Mouse (Mus musculus): Measurements from ENCODE around the gene Tmtc1.
A peak's percentile ranks its signal among the peaks of the same experiment; 100 is the strongest.

Tmtc1 gene

DNA sequence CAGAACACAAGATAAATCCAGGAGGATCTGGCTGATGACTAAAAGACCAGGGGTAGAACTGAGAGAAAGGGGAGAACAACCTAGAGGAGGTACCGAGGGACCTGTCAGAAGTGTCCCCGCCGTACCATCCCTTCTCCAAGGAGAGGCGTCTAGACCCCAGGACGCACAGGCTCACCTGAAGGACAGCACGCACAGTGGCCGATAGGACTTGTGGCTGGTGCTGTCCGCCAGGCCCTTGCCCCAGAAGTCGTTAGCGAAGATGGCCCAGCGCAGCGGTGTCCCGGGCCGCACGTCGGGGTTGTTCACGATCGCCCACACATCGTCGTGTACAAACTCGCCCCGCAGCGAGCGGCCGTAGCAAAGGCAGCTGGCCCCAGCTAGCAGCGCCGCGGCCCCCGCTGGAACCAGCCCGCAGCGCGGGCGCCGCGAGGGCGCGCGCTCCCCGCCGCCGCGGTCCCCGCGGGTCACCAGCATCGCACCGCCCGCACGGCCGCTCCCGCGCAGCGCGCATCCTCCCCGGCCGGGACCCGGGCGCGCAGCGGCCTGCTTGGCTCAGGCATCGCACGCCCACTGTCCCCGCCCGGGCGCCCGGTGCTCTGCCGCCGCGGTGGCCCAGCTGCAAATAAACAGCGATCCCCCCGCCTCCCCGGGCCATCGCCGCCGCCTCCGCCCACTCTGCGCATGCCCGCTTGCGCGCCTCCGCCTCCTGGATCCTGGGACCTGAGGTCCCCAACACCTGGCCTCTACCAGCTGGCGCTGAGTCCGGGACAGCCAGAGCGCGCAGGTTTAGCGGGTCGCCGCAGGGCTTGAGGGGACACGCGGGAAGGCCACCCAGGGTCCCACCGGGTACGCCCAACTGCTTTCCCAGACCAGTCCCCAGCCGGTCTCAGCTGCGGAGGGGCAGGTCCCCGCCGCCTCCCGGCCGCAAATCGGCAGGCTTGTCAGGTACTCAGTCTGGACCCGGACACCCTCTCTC is at the start of gene Tmtc1:
TSS of gene Tmtc1 (minus strand) at position 664 of the 976 bp plus-strand sequence.
- peak; percentile 32 for DNase-seq

DNA sequence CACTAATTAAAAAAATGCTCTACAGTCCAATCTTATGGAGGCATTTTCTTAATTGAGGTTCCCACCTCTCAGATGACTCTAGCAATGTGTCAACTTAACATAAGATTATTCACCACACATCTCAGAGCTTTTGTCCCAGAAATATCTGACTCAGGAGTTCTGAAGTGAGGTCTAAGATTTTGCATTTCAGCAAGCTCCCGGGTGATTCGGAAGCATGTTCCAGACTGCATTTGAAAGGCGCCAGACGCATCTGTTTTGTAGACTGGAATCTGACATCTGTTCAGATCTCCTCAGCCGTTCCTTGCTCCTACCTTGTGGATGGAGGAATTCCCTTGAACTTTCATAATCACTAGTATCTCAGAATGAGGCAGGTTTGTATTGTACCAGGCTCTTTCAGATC is 47.7 kb upstream of the Tmtc1 start:
- no peak for DNase-seq

DNA sequence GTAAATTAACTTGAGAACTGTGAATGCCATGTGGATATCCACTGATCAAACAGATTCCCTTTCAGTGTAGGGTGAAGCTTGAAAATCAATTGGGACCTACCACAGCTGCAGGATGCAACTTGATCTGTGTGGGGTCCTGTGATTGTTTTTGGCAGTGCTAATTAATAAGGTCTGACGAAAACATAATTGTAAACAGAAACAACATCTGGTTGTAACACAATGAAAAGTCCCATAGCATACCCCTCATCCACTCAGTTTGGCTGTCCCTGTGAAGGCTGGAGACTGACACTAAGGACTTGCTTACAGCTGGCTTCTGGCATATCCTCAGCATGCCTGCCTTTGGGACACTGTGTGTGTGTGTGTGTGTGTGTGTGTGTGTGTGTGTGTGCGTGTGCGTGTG is 42.6 kb upstream of the Tmtc1 start:
- no peak for DNase-seq

DNA sequence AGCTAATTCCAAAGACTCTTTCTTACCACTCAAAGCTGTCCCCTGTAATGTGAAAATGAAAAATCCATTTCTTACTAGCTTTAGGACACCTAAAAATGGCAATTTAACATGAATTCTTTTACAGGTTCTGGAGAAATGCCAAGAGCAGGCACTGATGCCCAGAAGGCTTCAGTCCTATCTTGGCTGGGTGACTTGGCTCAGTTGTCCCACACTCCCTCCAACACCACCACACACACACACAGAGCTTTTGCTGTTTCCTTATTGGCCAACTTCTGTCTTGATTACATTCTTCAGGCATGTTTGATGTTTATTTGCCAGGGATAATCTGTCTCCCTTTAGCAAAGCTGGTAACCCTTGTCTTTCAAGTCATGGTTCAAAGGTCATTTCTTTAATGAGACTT is 37.7 kb upstream of the Tmtc1 start:
- no peak for DNase-seq

DNA sequence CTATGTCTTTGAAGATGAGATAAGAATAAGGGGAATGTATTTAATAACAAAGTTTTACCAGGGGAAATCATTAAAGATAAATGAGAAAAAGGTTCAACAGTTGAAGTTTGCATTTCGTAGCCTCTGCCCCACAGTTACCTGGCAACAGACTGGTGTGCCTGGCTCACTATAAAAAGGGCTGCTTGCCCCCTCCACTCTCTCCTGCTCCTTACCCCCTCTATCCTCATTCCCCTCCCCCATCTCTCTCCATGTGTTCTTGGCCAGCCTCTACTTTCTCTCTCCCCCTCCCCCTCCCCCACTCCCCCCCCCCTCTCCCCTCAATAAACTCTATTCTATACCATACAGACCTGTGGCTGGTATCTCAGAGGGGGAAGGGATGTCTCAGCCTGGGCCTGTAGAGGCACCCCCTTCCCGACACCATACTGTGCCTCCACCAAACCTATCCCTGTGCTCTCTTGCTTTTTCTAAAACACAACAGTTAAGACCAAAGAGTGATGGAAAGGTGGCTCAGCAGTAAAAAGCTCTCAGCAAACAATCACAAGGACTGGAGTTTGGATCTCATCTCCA is 35.6 kb upstream of the Tmtc1 start:
- DNase-seq: no peak

DNA sequence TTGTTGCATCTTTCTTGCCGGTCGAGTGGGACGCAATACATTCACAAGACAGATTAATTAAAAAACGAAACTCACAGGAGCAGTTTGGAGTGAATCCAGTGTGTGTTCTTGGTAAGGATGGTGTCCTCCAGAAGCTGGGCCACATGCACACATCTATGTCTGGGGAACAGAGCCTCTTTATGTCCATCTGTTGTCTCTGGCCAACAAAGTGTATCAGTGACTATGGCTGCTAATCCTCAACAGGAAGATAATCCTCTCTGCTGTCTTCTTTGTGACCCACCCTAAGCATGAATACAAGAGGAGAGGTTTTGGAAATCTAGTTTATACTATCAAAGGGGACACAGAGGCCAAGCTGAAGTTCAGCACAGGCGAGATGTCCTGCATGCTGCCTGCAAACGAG is 34.2 kb upstream of the Tmtc1 start:
- DNase-seq: no peak

DNA sequence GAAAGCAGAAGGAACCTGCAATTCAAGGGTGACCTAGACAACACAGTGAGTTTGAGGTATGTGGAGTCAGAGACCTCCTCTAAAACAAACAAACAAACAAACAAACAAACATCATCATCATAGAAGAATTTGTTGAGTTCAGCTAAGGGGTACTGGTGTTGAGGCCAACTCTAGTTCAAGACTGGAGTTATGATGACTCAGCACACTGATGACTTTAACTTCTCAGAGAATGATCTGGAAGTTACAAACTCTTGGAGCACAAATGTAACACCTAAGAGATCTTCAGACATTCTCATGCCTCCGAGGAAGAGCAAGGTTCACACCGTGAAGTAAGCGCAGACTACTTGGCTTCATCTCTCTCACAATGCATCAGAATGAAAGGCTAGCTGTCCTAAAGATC is 28.1 kb upstream of the Tmtc1 start:
- DNase-seq: no peak

DNA sequence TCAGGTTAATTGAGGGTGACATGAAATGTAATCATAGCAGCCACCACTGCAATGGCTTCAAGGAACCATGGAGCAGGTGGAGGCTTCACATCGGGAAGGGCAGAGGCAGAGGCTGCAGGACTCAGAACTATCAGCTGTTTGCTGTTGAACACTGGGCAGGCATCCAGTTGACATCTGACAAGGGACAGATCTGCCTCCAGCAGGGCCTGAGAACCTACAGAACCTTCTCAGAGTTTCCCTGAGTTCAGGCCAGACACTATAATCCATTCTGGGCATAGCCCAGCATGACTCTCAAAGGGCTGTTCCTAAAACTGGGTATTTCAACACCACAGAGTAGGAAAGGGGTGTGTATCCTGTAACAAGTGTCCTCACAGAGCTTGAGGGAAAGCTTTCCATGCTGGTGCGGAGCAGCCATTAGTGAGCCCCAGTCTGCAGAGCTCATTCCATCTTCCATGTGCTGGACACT is 23.8 kb upstream of the Tmtc1 start:
- no peak for DNase-seq

DNA sequence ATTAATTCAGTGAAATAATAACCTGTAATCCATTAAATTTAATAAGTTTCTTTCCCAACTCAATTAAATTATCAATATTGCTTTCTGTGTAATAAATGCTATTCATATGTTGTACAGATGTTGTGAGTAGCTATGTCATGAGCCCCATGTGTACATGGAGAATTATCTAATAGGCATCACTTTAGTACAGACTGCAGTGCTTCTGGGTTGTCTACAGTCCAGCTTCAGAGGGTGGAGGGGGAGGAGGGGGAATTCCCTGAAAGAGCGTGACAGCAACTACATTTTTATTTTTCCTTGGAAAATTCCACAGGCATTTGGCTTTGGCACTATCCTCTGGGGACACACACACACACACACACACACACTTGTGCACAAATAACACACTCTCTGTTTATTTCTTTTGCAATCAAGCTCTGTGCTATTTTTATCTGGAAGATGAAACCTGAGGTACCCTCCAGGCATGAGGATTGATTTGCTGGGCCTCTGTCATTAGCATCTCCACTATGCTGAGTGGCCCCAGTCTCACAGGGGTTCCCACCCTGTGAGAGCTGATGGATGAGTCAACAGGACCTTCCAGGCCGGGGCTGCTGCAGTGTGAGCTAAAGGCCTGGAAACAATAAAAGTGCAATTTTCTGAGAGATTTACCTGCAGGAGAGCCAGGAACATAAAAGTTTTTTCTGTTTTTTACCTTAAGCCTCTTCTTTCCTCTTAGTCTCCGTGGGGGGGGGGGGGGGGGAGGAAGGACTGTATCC is 23.2 kb upstream of the Tmtc1 start:
- DNase-seq: no peak

DNA sequence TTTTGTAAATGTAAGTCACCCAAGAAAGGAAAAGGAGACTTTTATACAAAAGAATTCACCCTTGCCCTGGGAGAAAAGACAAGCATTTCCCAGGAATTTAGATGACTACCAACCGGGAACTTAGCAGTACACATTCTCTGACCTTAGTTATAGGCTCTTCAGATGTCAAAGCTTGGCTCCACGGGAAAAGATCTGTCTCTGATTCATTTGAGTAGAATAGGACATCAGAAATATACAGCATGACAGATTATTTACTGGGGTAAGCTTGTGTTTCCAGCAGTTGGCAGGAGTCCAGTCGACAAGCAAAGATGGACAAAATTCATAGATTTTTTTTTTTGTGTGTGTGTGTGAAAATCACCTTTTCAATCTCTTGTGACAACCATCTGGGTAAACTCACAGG is 15.4 kb upstream of the Tmtc1 start:
- DNase-seq: no peak

DNA sequence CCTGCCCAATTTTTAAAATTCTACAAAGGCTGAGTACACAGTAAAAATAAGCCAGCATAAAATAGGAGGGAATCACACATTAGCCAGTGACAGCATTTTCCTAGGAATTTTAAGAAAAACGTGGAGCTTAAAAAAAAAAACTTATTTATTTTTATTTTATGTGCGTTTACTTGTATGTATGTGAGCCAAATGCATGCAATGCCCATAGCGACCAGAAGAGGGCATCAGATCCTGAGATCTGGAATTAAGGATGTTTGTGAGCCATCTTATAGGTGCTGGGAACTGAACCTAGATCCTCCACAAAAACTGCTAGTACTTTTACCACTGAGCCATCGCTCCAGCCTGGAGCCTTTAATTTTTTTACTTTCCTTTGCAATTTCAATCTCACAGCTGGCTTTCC is 11.3 kb upstream of the Tmtc1 start:
- no peak for DNase-seq

DNA sequence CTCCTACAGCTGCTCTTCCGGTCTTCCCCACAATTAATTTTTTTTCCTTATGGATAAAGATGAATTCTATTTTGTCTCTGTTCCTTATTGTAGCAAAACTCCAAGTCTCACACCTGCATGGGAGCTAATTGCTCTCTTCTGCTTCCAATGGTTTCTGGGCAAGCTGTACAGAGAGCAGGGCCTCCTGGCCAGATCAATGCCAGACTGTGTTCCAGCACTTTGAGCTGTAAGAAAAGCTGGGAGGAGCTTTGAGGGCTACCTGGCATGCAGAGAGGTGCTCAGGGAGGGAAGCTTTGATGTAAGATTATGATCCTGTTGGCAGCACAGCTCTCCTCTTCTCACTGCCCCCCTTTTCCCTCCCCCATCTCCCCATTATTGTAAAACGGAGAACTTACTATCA is 10.6 kb upstream of the Tmtc1 start:
- DNase-seq: no peak

DNA sequence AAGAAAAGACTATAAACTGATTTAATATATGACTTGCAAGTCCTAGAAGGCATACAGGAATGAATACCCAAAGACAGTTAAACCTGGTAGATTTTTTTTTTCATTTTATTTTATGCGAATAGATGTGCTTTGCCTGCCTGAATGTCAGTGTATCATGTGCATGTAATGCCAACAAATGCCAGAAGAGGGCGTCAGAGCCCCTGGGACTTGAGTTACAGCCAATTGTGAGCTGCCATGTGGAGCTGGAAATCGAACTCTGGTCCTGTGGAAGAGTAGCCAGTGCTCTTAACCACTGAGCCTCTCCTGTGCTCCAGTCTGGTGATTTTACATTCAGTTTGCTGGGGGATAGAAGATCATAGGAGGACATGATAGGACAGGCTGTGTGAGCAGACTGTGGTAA is 4.0 kb upstream of the Tmtc1 start:
- DNase-seq: no peak

DNA sequence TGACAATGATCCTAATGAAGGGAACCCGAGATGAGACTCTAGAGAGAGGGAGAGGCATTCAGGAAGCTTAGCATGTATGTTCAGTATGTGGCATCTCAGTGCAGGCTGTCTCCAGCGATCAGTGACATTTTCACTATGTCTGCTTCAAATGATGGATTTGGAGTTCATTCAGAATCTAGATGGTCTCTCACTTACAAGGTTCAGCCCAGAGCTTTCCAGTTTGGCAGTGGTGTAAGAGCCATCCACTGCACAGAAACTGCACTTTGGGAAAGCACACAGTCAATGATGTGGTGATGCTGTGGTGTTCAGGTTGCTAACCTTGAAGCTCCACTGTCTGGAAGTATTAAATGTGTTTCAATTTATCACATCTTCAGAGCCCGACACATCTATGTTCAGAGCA is 1.9 kb upstream of the Tmtc1 start:
- DNase-seq: no peak

DNA sequence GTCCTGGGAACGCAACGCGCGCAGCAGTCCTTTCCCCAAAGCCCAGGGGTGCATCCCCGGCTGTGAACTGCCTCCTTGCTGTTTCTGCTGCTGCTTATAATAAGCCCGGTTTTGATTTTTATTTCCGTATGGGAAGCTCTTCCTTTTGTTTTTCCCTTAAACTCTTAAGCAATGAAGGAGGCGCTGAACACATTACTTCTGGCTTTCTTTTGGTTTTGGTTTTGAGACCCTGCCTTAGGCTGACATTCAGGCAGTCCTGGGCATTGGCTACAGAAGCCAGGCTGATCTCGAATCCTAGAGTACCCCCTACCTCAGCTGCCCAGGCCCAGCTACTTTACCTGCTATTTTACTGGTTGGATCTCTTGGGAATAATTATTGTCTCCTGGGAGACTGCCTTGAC is 607 bp upstream of the Tmtc1 start:
- no peak for DNase-seq

DNA sequence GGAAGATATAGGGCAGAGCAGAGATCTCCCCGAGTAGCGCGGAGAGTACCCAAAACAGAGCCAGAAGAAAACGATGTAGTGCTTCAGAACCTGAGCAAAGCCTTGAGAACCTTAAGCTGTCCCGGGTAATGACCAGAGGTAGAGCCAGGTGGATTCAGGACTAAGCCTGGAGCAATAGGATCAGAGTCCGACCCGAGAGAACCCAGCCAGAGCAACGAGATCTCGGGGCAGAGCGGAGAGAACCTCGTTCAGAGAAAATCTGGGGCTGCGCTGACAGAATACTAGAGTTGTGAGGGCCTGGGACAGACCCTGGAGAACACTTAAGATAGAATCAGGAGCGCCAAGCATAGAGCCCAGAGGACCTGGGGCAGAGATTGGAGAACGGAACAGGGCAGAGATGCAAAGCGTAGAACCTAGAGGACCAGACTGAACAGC is 881 bp downstream of the Tmtc1 start:
- no peak for DNase-seq

DNA sequence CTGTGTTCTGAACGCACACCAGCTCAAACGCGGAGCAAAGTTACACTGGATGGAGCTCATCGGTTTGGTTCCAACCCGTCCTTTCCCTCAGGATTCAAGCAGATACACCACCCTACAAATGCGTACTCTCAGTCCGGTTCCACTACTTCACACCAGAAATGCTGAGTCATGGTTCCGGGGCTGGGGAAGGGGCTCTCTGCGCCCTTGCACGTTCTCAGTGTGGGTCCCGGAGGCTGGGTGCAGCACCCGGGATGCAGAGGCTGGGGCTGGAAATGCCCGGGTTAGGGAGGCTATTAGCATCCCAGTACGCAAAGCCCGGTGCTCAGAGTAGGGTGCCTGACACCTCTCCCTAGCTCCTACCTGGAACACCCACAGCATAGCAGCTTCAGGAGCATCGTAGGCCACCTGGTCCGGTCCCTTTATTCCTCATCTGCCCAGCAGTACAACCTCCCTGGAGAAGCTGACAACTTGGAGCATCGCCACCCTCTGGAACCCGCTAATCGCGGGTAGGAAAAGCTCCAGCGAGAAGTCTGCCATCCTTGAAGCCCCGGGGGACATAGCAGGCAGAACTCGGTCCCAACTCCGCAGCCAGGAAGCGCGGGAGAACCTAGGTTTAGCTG is 1.4 kb downstream of the Tmtc1 start:
- no peak for DNase-seq

DNA sequence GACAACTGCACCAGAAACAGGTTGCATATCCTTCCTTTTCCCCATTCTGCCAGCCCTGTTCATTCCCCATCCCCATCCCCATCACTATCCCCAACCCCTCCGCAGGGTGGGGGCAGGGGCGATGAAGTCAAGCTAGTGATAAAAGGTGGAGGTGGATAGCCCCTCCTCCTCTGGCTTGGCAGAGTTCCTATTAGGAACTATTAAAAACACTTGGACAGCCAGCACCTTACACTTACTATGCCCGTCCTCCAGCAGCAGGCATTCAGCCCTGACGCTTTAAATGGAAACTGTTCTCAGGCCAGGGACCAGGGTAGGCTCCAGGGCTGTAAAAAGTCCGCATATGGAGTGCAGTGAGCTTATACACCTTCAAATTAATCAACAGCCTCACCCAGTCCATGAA is 2.3 kb downstream of the Tmtc1 start:
- no peak for DNase-seq

DNA sequence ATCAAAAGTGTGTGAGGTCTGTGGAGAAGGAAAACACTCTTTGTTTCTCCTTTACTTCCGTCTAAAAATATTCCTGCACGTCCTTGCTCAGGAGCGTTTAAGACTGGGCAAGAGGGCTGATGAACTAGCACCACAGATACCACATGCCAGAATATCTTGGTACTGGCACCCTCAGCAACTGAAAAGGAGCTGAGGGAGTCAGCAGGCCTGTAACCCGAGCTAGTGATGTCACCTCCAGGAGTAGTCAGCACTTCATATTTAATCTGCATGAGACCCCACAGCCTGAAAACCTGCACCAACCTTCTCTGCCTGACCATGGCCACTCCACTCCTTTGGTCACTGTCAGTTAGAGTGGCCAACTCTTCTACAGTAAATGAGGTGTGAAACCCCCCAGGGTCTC is 5.1 kb downstream of the Tmtc1 start:
- no peak for DNase-seq

DNA sequence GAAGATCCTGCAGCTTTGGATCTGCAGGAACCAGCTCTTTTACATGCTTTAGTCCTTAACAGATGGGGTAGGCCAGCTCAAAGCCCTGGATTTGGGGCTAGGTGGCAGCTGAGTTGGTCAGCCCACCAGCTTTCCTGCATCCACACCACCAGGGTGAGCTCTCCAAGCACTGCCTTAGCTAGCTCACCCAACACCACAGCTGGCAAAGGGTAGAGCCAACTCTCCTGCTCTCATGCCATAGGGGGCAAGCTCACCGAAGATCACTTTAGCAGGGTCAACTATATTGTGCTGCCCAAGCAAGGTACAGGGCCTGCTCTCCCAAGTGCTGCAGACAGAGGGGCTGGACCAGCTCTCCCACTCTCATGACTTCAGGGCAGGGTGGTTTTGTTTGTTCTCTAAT is 6.6 kb downstream of the Tmtc1 start:
- no peak for DNase-seq

DNA sequence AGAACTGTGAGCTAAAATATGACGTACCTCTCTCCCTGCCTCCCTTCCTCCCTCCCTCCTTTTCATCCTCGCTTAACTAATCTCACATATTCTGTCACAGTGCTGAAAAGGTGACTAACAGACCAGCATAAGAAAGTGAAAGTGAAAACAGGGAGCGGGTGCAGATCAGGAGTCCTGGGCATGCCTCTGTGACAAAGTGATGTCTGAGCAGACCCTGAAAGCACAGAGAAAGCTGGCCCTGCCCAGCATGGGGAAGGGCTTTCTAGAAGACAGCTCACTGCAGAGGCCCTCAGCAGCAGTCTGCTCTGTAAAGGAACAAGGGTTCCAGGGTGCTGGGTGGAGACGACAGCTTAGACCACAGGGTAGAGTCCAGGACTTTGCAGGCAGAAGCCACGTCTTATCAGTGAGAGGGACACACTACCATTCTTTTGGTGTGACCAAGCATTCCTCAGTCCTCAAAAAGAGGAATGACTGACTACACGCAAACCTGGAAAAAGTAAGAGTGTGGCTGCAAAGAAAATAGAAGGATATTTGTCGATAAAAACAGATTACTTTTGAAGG is 7.7 kb downstream of the Tmtc1 start:
- no peak for DNase-seq

DNA sequence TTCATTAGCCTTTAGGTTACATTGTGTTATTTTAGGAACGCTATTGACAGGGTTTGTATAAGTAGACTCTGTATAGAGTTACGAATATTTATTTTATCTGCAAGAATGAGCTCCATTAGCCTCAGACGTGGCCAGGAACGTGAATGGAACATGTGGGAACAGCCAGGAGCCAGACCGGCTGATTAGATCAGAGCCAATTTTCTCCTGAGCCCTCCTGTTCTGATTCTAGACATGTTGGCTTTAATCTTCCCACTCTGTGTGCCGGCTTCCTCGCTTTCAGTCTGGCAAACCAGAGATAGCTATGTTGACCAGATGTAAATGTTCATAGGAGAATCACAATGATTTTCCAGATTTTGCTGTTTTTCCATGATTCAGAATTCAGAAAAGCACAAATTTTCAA is 22.6 kb downstream of the Tmtc1 start:
- DNase-seq: peak; percentile 36

DNA sequence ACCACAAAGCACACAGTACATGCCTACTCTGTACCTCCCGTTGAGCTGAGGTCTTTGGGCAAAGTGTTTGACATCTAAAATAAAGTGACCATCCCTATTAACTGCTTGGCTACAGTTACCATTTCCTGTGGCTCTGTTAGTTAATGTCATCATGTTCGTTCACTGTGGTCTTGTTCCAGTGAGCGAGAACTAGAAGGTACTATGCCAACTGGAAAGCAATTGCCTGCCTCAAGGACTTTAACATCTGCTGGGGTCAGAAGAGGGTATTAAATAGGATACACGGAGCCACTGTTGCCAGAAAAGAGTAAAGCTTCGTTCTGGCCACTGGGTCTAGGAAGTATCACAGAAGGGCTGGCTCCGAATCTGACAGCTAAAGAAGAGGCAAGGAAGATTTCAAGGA is 23.8 kb downstream of the Tmtc1 start:
- no peak for DNase-seq
